Mouse (Mus musculus): Measurements from ENCODE around the gene Ifit1bl2.
A peak's percentile ranks its signal among the peaks of the same experiment; 100 is the strongest.
"Not testable (repeated sequence)": the region's sequence is repeated elsewhere in the genome, so short reads cannot be mapped to it uniquely, and the experiment has no call there.

Ifit1bl2 gene

GRCm38 (mm10) chr19:34607237-34608051, 33.1 kb downstream of the Ifit1bl2 start, which contains the start of gene Ifit3b:
Ifit3b (plus strand) TSS chr19:34607970.
- DNase-seq, result peak; percentile 35

GRCm38 (mm10) chr19:34605472-34605871, 35.1 kb downstream of the Ifit1bl2 start:
- no peak for DNase-seq

- DNase-seq, result not testable (repeated sequence)
Measured at GRCm38 (mm10) chr19:34601888-34602287, 38.7 kb downstream of the Ifit1bl2 start, which contains the start of gene Ifit1bl1. Ifit1bl1 (minus strand) TSS chr19:34601956.

- not testable (repeated sequence) for DNase-seq
Measured at GRCm38 (mm10) chr19:34599250-34599649, 41.3 kb downstream of the Ifit1bl2 start.

GRCm38 (mm10) chr19:34598341-34598740, 42.2 kb downstream of the Ifit1bl2 start:
- peak; percentile 68 for DNase-seq

GRCm38 (mm10) chr19:34596811-34597210, 43.7 kb downstream of the Ifit1bl2 start:
- no peak for DNase-seq

- not testable (repeated sequence) for DNase-seq
Measured at GRCm38 (mm10) chr19:34594523-34594922, 46.0 kb downstream of the Ifit1bl2 start.

- no peak for DNase-seq
Measured at GRCm38 (mm10) chr19:34593456-34593855, 47.1 kb downstream of the Ifit1bl2 start.

- no peak for DNase-seq
Measured at GRCm38 (mm10) chr19:34588959-34589358, 51.6 kb downstream of the Ifit1bl2 start.

- DNase-seq, result not testable (repeated sequence)
Measured at GRCm38 (mm10) chr19:34587898-34588692, 52.4 kb downstream of the Ifit1bl2 start.

GRCm38 (mm10) chr19:34585740-34586458, 54.6 kb downstream of the Ifit1bl2 start:
- not testable (repeated sequence) for DNase-seq

GRCm38 (mm10) chr19:34583126-34583766, 57.3 kb downstream of the Ifit1bl2 start, which contains the start of gene Ifit3:
Ifit3 (plus strand) TSS chr19:34583531.
- peak; percentile 44 for DNase-seq

- not testable (repeated sequence) for DNase-seq
Measured at GRCm38 (mm10) chr19:34582696-34583095, 57.8 kb downstream of the Ifit1bl2 start.

- DNase-seq, result peak; percentile 42
Measured at GRCm38 (mm10) chr19:34577121-34577520, 63.4 kb downstream of the Ifit1bl2 start.

- DNase-seq, result no peak
Measured at GRCm38 (mm10) chr19:34573650-34574049, 66.9 kb downstream of the Ifit1bl2 start.

- DNase-seq, result no peak
Measured at GRCm38 (mm10) chr19:34571080-34571479, 69.5 kb downstream of the Ifit1bl2 start.

- no peak for DNase-seq
Measured at GRCm38 (mm10) chr19:34569896-34570476, 70.6 kb downstream of the Ifit1bl2 start.

- peak; percentile 38 for DNase-seq
Measured at GRCm38 (mm10) chr19:34568988-34569895, 71.3 kb downstream of the Ifit1bl2 start.
